Mouse (Mus musculus) brain, embryonic 14.5 days (tissue): ENCODE results near the gene Stx8.

Source experiments
- CTCF ChIP-seq: fragments of 200-500 bp; IDR thresholded peaks from 2 replicates; pipeline ENCODE4 v1.5.1; 2012; ENCODE audit warnings: inconsistent platforms, mild to moderate bottlenecking, moderate library complexity, borderline replicate concordance; ENCODE audit not compliant: insufficient read depth, insufficient read length; ENCODE audit errors: extremely low read depth
- POLR2A ChIP-seq: fragments of 200-500 bp; IDR thresholded peaks from 2 replicates; pipeline ENCODE4 v1.6.1; 2012; ENCODE audit warnings: mild to moderate bottlenecking, inconsistent platforms, borderline replicate concordance; ENCODE audit not compliant: poor library complexity, insufficient read depth, insufficient read length, severe bottlenecking; ENCODE audit errors: extremely low read depth

DNA sequence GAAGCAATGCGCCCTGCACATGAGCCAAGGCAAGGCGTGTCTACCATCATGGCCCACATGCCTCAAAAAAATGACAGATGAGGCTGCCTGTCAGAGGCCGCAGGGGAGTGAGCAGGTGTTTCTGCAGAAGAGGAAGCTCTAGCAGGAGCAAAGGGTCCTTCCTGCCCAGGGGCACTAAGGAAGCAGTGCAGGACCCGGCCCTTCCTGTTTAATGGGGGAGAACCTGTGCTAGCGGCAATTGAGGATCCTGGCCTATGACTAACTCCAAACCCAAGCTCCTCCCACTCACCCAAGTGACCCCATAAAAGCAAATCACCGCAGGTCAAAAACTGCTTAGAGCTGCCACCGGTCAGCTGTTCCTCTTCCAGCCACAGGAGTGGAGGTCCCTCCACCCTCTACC lies 287.5 kb downstream of the Stx8 start:
- TF ChIP-seq CTCF (no peak), POLR2A (no peak)
